Mouse (Mus musculus) small intestine, adult 2 months (tissue): ENCODE results near the gene Drap1.

Experiments
- CTCF ChIP-seq: fragments of 200-500 bp; IDR thresholded peaks from 2 replicates; pipeline ENCODE4 v1.5.1; 2012; ENCODE audit warnings: low read depth, mild to moderate bottlenecking, control low read depth, inconsistent platforms, low read length, moderate library complexity, mixed read lengths; ENCODE audit not compliant: insufficient replicate concordance, insufficient read length; ENCODE audit errors: extremely low read depth
- POLR2A ChIP-seq: fragments of 200-500 bp; IDR thresholded peaks from 2 replicates; pipeline ENCODE4 v1.6.1; 2012; ENCODE audit warnings: low read depth, mild to moderate bottlenecking, control low read depth, inconsistent platforms, low read length, moderate library complexity

DNA sequence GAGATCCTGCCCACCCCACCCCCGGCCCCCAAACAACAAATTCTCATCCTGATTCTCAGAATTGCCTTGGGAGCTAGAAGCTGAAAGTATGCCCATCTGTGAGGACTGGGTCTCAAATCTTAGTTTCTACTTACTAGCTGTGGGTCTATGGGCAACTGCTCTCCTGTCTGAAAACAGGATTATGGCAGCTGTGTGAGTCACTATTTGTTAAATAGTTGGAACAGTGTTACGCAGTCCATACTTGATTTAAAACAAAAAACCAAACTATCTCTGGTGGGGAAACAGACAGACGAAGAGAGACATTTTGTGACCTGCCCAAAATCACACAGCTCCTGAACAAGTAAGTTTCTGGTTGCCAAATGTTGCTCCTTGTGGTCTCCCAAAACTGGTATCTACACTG is 24.9 kb upstream of the Drap1 start:
- TF ChIP-seq CTCF (no peak), POLR2A (no peak)
